Mouse (Mus musculus) kidney, embryonic 14.5 days (tissue): ENCODE results near the gene Slc16a10. TPM values are rescaled to one million over a fixed set of nuclear protein-coding genes. Genes with fewer than 3 reads are reported as not detected.

Experiments used
- ATAC-seq: fragments of 200-750 bp; cut with Nextera tagmentation; 2 replicates; pipeline ENCODE4 v1.8.0; 2017; ENCODE audit warnings: moderate number of reproducible peaks, mild to moderate bottlenecking, moderate TSS enrichment, moderate library complexity; ENCODE audit not compliant: low FRiP score, low TSS enrichment
- H3K27ac ChIP-seq: fragments of 300-500 bp; sonication (generic); 2 replicates; pipeline ENCODE4 v1.5.1; 2014; ENCODE audit warnings: low read depth, mild to moderate bottlenecking, low read length, moderate library complexity, mixed read lengths
- H3K27me3 ChIP-seq: fragments of 300-500 bp; sonication (generic); 2 replicates; pipeline ENCODE4 v1.6.1; 2014; ENCODE audit warnings: mild to moderate bottlenecking, low read length; ENCODE audit not compliant: control insufficient read depth, insufficient read depth
- H3K36me3 ChIP-seq: fragments of 300-500 bp; sonication (generic); 2 replicates; pipeline ENCODE4 v1.6.1; 2014; ENCODE audit warnings: low read length, mixed read lengths; ENCODE audit not compliant: control insufficient read depth, insufficient read depth
- H3K4me1 ChIP-seq: fragments of 300-500 bp; sonication (generic); 2 replicates; pipeline ENCODE4 v1.6.1; 2014; ENCODE audit warnings: low read length, mixed read lengths; ENCODE audit not compliant: control insufficient read depth, insufficient read depth
- H3K4me2 ChIP-seq: fragments of 300-500 bp; sonication (generic); replicated peaks from 2 replicates; pipeline ENCODE4 v1.6.1; 2014; ENCODE audit warnings: low read depth, mild to moderate bottlenecking, low read length
- H3K4me3 ChIP-seq: fragments of 300-500 bp; sonication (generic); 2 replicates; pipeline ENCODE4 v1.5.1; 2014; ENCODE audit warnings: mild to moderate bottlenecking, low read length
- H3K9ac ChIP-seq: fragments of 300-500 bp; sonication (generic); 2 replicates; pipeline ENCODE4 v1.6.1; 2014; ENCODE audit warnings: low read depth, mild to moderate bottlenecking, low read length, moderate library complexity
- H3K9me3 ChIP-seq: fragments of 300-500 bp; sonication (generic); 2 replicates; pipeline ENCODE4 v1.6.1; 2016; ENCODE audit warnings: low read length; ENCODE audit not compliant: control insufficient read depth
- WGBS: fragments of 180-500 bp; shearing (Covaris S2); extraction: QIAGEN DNeasy Blood & Tissue Kit; methylation state at CpG from one replicate; pipeline ENCODE4 v1.1.7; 2014; 5-methylcytosine and 5-hydroxymethylcytosine counted together
- polyA plus RNA-seq: library from polyadenylated mRNA; unstranded; fragments of >200 nt; fragmentation: Nextera tagmentation; extraction: Ambion mirVana; gene quantifications from 2 replicates; pipeline ENCODE4 v1.2.1, GENCODE M21; 2014

The Slc16a10 gene
- polyA plus RNA-seq, 1 experiment from 2014 or later, result 9.2 TPM

- Histone ChIP-seq H3K4me2 (no peak overlapping the region), H3K27ac (0 out of 2 replicates have a peak overlapping the region, but pooled peaks have one; percentile 47), H3K27me3 (no peaks in the 10 kb centered on the region), H3K36me3 (no peaks in the 10 kb centered on the region), H3K4me3 (no peak overlapping the region), H3K9me3 (no peaks in the 10 kb centered on the region), H3K9ac (no peak overlapping the region), H3K4me1 (0 out of 2 replicates have a peak, but pooled peaks cover 10% of the 10 kb centered on the region)
- ATAC-seq, result no peak
- 76% methylated on average over 5 of the region's 5 CpGs for WGBS
Observed at GRCm38 (mm10) chr10:40061926-40062325, 80.1 kb downstream of the Slc16a10 start.

- no peak for ATAC-seq
- WGBS, result 29% methylated on average over 3 of the region's 3 CpGs
Observed at GRCm38 (mm10) chr10:40058786-40059120, 83.3 kb downstream of the Slc16a10 start.

DNA sequence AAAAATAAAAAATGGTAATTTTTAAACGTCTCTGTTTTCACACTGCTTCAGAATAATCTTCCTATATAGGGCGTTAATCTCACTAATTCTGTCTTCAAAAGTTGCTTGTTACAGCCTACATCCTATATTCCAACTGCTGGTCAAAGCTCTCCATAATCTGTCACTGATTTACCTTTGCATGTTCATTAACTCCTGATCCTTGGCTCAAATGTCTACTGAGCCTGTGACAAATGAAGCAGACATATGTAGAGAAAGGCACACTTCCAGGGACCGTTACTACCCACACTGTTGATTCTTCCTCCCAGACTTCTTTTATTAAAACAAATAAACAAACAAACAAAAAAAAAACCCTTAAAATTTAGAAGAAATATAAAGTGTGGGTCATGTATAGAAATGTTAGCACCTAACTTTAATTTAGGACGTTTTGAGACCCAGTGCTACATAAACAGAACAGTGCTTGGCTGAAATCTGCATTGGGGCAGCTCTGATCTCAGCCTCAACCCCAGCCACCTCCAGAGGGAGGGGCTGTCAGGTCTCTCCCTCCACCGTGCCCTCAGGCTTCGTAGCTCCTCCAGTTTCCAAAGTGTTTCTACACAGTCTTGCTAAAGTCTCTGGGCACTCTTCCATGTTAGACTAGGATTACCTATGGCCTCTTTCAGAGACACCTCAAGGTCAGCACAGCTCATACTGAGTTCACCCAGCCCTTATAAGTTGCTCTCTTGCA, 83.8 kb downstream of the Slc16a10 start:
- Histone ChIP-seq H3K36me3 (no peaks in the 10 kb centered on the region), H3K4me2 (no peak overlapping the region), H3K4me3 (no peak overlapping the region), H3K27me3 (no peaks in the 10 kb centered on the region), H3K9me3 (no peaks in the 10 kb centered on the region), H3K4me1 (0 out of 2 replicates have a peak, but pooled peaks cover 8% of the 10 kb centered on the region), H3K9ac (no peak overlapping the region), H3K27ac (no peak overlapping the region)
- ATAC-seq, result no peak
- 39% methylated on average over 6 of the region's 6 CpGs for WGBS

More at GRCm38 (mm10) chr10:40058786-40059120, 83.3 kb downstream of the Slc16a10 start:
- no peak overlapping the region for H3K4me2 ChIP-seq
- 0 out of 2 replicates have a peak, but pooled peaks cover 8% of the 10 kb centered on the region for H3K4me1 ChIP-seq
- no peaks in the 10 kb centered on the region for H3K36me3 ChIP-seq
- H3K9ac ChIP-seq, result no peak overlapping the region
- H3K27ac ChIP-seq, result peak overlapping the region; percentile 30; the same call in 1 of the 2 replicates
- H3K4me3 ChIP-seq, result no peak overlapping the region
- no peaks in the 10 kb centered on the region for H3K9me3 ChIP-seq
- H3K27me3 ChIP-seq, result no peaks in the 10 kb centered on the region

GRCm38 (mm10) chr10:40057615-40058014, 84.4 kb downstream of the Slc16a10 start:
- H3K4me1 ChIP-seq, result 0 out of 2 replicates have a peak, but pooled peaks cover 8% of the 10 kb centered on the region
- H3K27me3 ChIP-seq, result no peaks in the 10 kb centered on the region
- no peak overlapping the region for H3K9ac ChIP-seq
- no peak overlapping the region for H3K4me3 ChIP-seq
- no peaks in the 10 kb centered on the region for H3K9me3 ChIP-seq
- WGBS, result 36% methylated on average over 2 of the region's 2 CpGs
- ATAC-seq, result no peak
- no peak overlapping the region for H3K4me2 ChIP-seq
- H3K27ac ChIP-seq, result no peak overlapping the region
- H3K36me3 ChIP-seq, result no peaks in the 10 kb centered on the region

GRCm38 (mm10) chr10:40054455-40054854, 87.6 kb downstream of the Slc16a10 start:
- H3K27me3 ChIP-seq, result no peaks in the 10 kb centered on the region
- H3K4me3 ChIP-seq, result no peak overlapping the region
- H3K9ac ChIP-seq, result no peak overlapping the region
- H3K27ac ChIP-seq, result no peak overlapping the region
- no peaks in the 10 kb centered on the region for H3K36me3 ChIP-seq
- WGBS, result 81% methylated on average over 8 of the region's 8 CpGs
- H3K4me2 ChIP-seq, result no peak overlapping the region
- H3K9me3 ChIP-seq, result no peaks in the 10 kb centered on the region
- no peak for ATAC-seq
- H3K4me1 ChIP-seq, result 0 out of 2 replicates have a peak, but pooled peaks cover 3% of the 10 kb centered on the region

GRCm38 (mm10) chr10:40053896-40054295, 88.2 kb downstream of the Slc16a10 start:
- no peaks in the 10 kb centered on the region for H3K9me3 ChIP-seq
- 90% methylated on average over 4 of the region's 4 CpGs for WGBS
- H3K27ac ChIP-seq, result no peak overlapping the region
- H3K4me3 ChIP-seq, result no peak overlapping the region
- 0 out of 2 replicates have a peak, but pooled peaks cover 3% of the 10 kb centered on the region for H3K4me1 ChIP-seq
- H3K27me3 ChIP-seq, result no peaks in the 10 kb centered on the region
- H3K36me3 ChIP-seq, result no peaks in the 10 kb centered on the region
- no peak for ATAC-seq
- no peak overlapping the region for H3K9ac ChIP-seq
- H3K4me2 ChIP-seq, result no peak overlapping the region

DNA sequence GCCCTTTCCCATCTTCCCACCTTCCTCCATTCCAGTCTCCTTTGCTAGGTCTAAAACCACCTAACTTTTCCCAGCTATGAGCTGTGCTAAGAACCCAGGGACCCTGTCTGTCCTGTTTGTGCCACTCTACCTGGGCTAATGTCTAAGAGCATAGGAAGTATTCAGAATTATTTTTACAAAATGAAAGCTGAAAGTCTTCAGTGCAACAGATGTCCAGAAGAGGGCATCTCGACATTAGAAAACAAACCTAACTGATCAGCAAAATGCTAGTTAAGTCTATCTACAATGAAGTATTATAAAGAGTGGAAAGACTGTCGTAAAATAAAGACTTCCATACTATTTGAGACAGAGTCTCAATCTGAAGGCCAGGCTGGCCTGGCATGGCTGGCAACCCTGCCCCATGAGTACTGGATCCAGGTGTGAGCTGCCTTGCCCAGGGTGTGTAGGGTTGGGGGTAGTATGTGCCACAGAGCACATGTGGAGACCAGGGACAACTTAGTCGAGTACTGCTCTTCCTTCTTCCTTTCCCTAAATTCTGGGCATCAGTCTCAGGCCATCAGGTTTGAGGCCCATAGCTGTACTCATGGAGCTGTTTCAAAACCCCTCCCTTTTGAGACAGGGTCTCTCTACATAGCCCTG, 88.7 kb downstream of the Slc16a10 start:
- no peak for ATAC-seq
- no peaks in the 10 kb centered on the region for H3K36me3 ChIP-seq
- no peak overlapping the region for H3K4me3 ChIP-seq
- H3K9ac ChIP-seq, result no peak overlapping the region
- no peak overlapping the region for H3K4me2 ChIP-seq
- H3K27ac ChIP-seq, result no peak overlapping the region
- WGBS, result 67% methylated on average over 3 of the region's 3 CpGs
- H3K27me3 ChIP-seq, result no peaks in the 10 kb centered on the region
- 0 out of 2 replicates have a peak, but pooled peaks cover 3% of the 10 kb centered on the region for H3K4me1 ChIP-seq
- no peaks in the 10 kb centered on the region for H3K9me3 ChIP-seq

- H3K9me3 ChIP-seq, result no peaks in the 10 kb centered on the region
- ATAC-seq, result no peak
- WGBS, result 79% methylated on average over 3 of the region's 3 CpGs
- H3K4me2 ChIP-seq, result no peak overlapping the region
- H3K27ac ChIP-seq, result no peak overlapping the region
- H3K36me3 ChIP-seq, result no peaks in the 10 kb centered on the region
- no peaks in the 10 kb centered on the region for H3K27me3 ChIP-seq
- H3K4me3 ChIP-seq, result no peak overlapping the region
- no peak overlapping the region for H3K9ac ChIP-seq
- H3K4me1 ChIP-seq, result 0 out of 2 replicates have a peak, but pooled peaks cover 3% of the 10 kb centered on the region
Observed at GRCm38 (mm10) chr10:40051997-40052396, 90.1 kb downstream of the Slc16a10 start.

GRCm38 (mm10) chr10:40050763-40051162, 91.3 kb downstream of the Slc16a10 start:
- Histone ChIP-seq H3K9me3 (no peaks in the 10 kb centered on the region), H3K4me3 (no peak overlapping the region), H3K4me1 (no peaks in the 10 kb centered on the region), H3K27ac (no peak overlapping the region), H3K4me2 (no peak overlapping the region), H3K27me3 (no peaks in the 10 kb centered on the region), H3K36me3 (no peaks in the 10 kb centered on the region), H3K9ac (no peak overlapping the region)
- 81% methylated on average over 2 of the region's 2 CpGs for WGBS
- no peak for ATAC-seq
